Mouse (Mus musculus): ENCODE measurements around the gene Bicc1. TPM values are rescaled to one million over a fixed set of nuclear protein-coding genes. Genes with fewer than 3 reads are reported as not detected.

The Bicc1 gene
- polyA plus RNA-seq, 1 experiment = 4.0 TPM

GRCm38 (mm10) chr10:70982156-70982555, 177.3 kb downstream of the Bicc1 start:
- Histone ChIP-seq H3K4me1 (ENCODE audit: control insufficient read depth, insufficient read depth, low read length) (no peaks in the 10 kb centered on the region), H3K27ac (ENCODE audit: control insufficient read depth, insufficient read depth, low read depth, low read length, poor library complexity) (no peak overlapping the region), H3K4me3 (replicated peaks; ENCODE audit: control insufficient read depth, low read depth, low read length) (no peak overlapping the region)
- no peak for TF ChIP-seq POLR2A (IDR thresholded peaks at IDR 0.05; ENCODE audit: borderline replicate concordance, control insufficient read depth, low read depth, low read length)
- TF ChIP-seq CTCF (IDR thresholded peaks at IDR 0.05; ENCODE audit: control insufficient read depth, insufficient read depth, low read length) = no peak
- WGBS = 75% methylated on average over 7 of the region's 7 CpGs

GRCm38 (mm10) chr10:70979657-70980056, 179.8 kb downstream of the Bicc1 start:
- WGBS = 85% methylated on average over 8 of the region's 8 CpGs
- Histone ChIP-seq H3K4me1 (ENCODE audit: control insufficient read depth, insufficient read depth, low read length) (no peaks in the 10 kb centered on the region), H3K27ac (ENCODE audit: control insufficient read depth, insufficient read depth, low read depth, low read length, poor library complexity) (no peak overlapping the region), H3K4me3 (replicated peaks; ENCODE audit: control insufficient read depth, low read depth, low read length) (no peak overlapping the region)
- TF ChIP-seq CTCF (IDR thresholded peaks at IDR 0.05; ENCODE audit: control insufficient read depth, insufficient read depth, low read length) (no peak), POLR2A (IDR thresholded peaks at IDR 0.05; ENCODE audit: borderline replicate concordance, control insufficient read depth, low read depth, low read length) (no peak)

- 78% methylated on average over 6 of the region's 6 CpGs for WGBS
- no peak overlapping the region for H3K27ac ChIP-seq (ENCODE audit: control insufficient read depth, insufficient read depth, low read depth, low read length, poor library complexity)
- H3K4me3 ChIP-seq (replicated peaks; ENCODE audit: control insufficient read depth, low read depth, low read length) = no peak overlapping the region
- no peaks in the 10 kb centered on the region for H3K4me1 ChIP-seq (ENCODE audit: control insufficient read depth, insufficient read depth, low read length)
- TF ChIP-seq POLR2A (IDR thresholded peaks at IDR 0.05; ENCODE audit: borderline replicate concordance, control insufficient read depth, low read depth, low read length) = no peak
Observed at GRCm38 (mm10) chr10:70977141-70977540, 182.4 kb downstream of the Bicc1 start.

- H3K4me1 ChIP-seq (ENCODE audit: control insufficient read depth, insufficient read depth, low read length) = no peaks in the 10 kb centered on the region
- 58% methylated on average over 9 of the region's 9 CpGs for WGBS
- no peak overlapping the region for H3K4me3 ChIP-seq (replicated peaks; ENCODE audit: control insufficient read depth, low read depth, low read length)
- no peak for TF ChIP-seq CTCF (IDR thresholded peaks at IDR 0.05; ENCODE audit: control insufficient read depth, insufficient read depth, low read length)
- TF ChIP-seq POLR2A (IDR thresholded peaks at IDR 0.05; ENCODE audit: borderline replicate concordance, control insufficient read depth, low read depth, low read length) = no peak
- no peak overlapping the region for H3K27ac ChIP-seq (ENCODE audit: control insufficient read depth, insufficient read depth, low read depth, low read length, poor library complexity)
Observed at GRCm38 (mm10) chr10:70976633-70977032, 182.9 kb downstream of the Bicc1 start.

GRCm38 (mm10) chr10:70971156-70971555, 188.3 kb downstream of the Bicc1 start:
- TF ChIP-seq POLR2A (IDR thresholded peaks at IDR 0.05; ENCODE audit: borderline replicate concordance, control insufficient read depth, low read depth, low read length) (no peak), CTCF (IDR thresholded peaks at IDR 0.05; ENCODE audit: control insufficient read depth, insufficient read depth, low read length) (no peak)
- 88% methylated on average over 11 of the region's 11 CpGs for WGBS
- Histone ChIP-seq H3K4me3 (replicated peaks; ENCODE audit: control insufficient read depth, low read depth, low read length) (no peak overlapping the region), H3K4me1 (ENCODE audit: control insufficient read depth, insufficient read depth, low read length) (no peaks in the 10 kb centered on the region), H3K27ac (ENCODE audit: control insufficient read depth, insufficient read depth, low read depth, low read length, poor library complexity) (no peak overlapping the region)

- WGBS = 79% methylated on average over 13 of the region's 13 CpGs
- Histone ChIP-seq H3K4me1 (ENCODE audit: control insufficient read depth, insufficient read depth, low read length) (no peaks in the 10 kb centered on the region), H3K4me3 (replicated peaks; ENCODE audit: control insufficient read depth, low read depth, low read length) (no peak overlapping the region), H3K27ac (ENCODE audit: control insufficient read depth, insufficient read depth, low read depth, low read length, poor library complexity) (no peak overlapping the region)
- TF ChIP-seq CTCF (IDR thresholded peaks at IDR 0.05; ENCODE audit: control insufficient read depth, insufficient read depth, low read length) (no peak), POLR2A (IDR thresholded peaks at IDR 0.05; ENCODE audit: borderline replicate concordance, control insufficient read depth, low read depth, low read length) (no peak)
Observed at GRCm38 (mm10) chr10:70968848-70969683, 190.4 kb downstream of the Bicc1 start.

- no peak overlapping the region for H3K27ac ChIP-seq (ENCODE audit: control insufficient read depth, insufficient read depth, low read depth, low read length, poor library complexity)
- no peak for TF ChIP-seq POLR2A (IDR thresholded peaks at IDR 0.05; ENCODE audit: borderline replicate concordance, control insufficient read depth, low read depth, low read length)
- TF ChIP-seq CTCF (IDR thresholded peaks at IDR 0.05; ENCODE audit: control insufficient read depth, insufficient read depth, low read length) = no peak
- WGBS = 85% methylated on average over 16 of the region's 16 CpGs
Observed at GRCm38 (mm10) chr10:70966642-70967345, 192.7 kb downstream of the Bicc1 start.

GRCm38 (mm10) chr10:70964706-70965105, 194.8 kb downstream of the Bicc1 start:
- WGBS = 31% methylated on average over 8 of the region's 8 CpGs
- Histone ChIP-seq H3K4me3 (replicated peaks; ENCODE audit: control insufficient read depth, low read depth, low read length) (no peak overlapping the region), H3K27ac (ENCODE audit: control insufficient read depth, insufficient read depth, low read depth, low read length, poor library complexity) (no peak overlapping the region), H3K4me1 (ENCODE audit: control insufficient read depth, insufficient read depth, low read length) (no peaks in the 10 kb centered on the region)
- TF ChIP-seq POLR2A (IDR thresholded peaks at IDR 0.05; ENCODE audit: borderline replicate concordance, control insufficient read depth, low read depth, low read length) = no peak

More at GRCm38 (mm10) chr10:70966642-70967345, 192.7 kb downstream of the Bicc1 start:
- no peak overlapping the region for H3K4me3 ChIP-seq (replicated peaks; ENCODE audit: control insufficient read depth, low read depth, low read length)
- no peaks in the 10 kb centered on the region for H3K4me1 ChIP-seq (ENCODE audit: control insufficient read depth, insufficient read depth, low read length)
